Mouse (Mus musculus): ENCODE data around the gene Magi1. TPM values are rescaled to one million over a fixed set of nuclear protein-coding genes. Genes with fewer than 3 reads are reported as not detected.
A peak's percentile ranks its signal among the peaks of the same experiment; 100 is the strongest.

Gene Magi1
- polyA plus RNA-seq, 1 experiment, result not detected

- Histone ChIP-seq H3K27ac (ENCODE audit: insufficient read depth, low read depth, low read length) (no peak overlapping the region), H3K4me3 (ENCODE audit: insufficient read depth, low read length) (no peak overlapping the region), H3K4me1 (ENCODE audit: control insufficient read depth, insufficient read depth, low read length) (no peaks in the 10 kb centered on the region)
- TF ChIP-seq CTCF (IDR thresholded peaks at IDR 0.05; ENCODE audit: low read depth, low read length) (no peak), POLR2A (IDR thresholded peaks at IDR 0.05; ENCODE audit: borderline replicate concordance, low read depth, low read length) (no peak)
These were observed 51.4 kb downstream of the Magi1 start for GRCm38 (mm10) chr6:94232243-94232785.

GRCm38 (mm10) chr6:94231831-94232230, 51.9 kb downstream of the Magi1 start:
- TF ChIP-seq POLR2A (IDR thresholded peaks at IDR 0.05; ENCODE audit: borderline replicate concordance, low read depth, low read length) (no peak), CTCF (IDR thresholded peaks at IDR 0.05; ENCODE audit: low read depth, low read length) (no peak)
- H3K4me3 ChIP-seq (ENCODE audit: insufficient read depth, low read length), result no peak overlapping the region
- no peaks in the 10 kb centered on the region for H3K4me1 ChIP-seq (ENCODE audit: control insufficient read depth, insufficient read depth, low read length)
- H3K27ac ChIP-seq (ENCODE audit: insufficient read depth, low read depth, low read length), result no peak overlapping the region

GRCm38 (mm10) chr6:94231367-94231766, 52.4 kb downstream of the Magi1 start:
- Histone ChIP-seq H3K4me3 (ENCODE audit: insufficient read depth, low read length) (no peak overlapping the region), H3K4me1 (ENCODE audit: control insufficient read depth, insufficient read depth, low read length) (no peaks in the 10 kb centered on the region), H3K27ac (ENCODE audit: insufficient read depth, low read depth, low read length) (no peak overlapping the region)
- no peak for TF ChIP-seq POLR2A (IDR thresholded peaks at IDR 0.05; ENCODE audit: borderline replicate concordance, low read depth, low read length)
- no peak for TF ChIP-seq CTCF (IDR thresholded peaks at IDR 0.05; ENCODE audit: low read depth, low read length)

GRCm38 (mm10) chr6:94230918-94231317, 52.8 kb downstream of the Magi1 start:
- Histone ChIP-seq H3K4me3 (ENCODE audit: insufficient read depth, low read length) (no peak overlapping the region), H3K27ac (ENCODE audit: insufficient read depth, low read depth, low read length) (no peak overlapping the region), H3K4me1 (ENCODE audit: control insufficient read depth, insufficient read depth, low read length) (no peaks in the 10 kb centered on the region)
- no peak for TF ChIP-seq CTCF (IDR thresholded peaks at IDR 0.05; ENCODE audit: low read depth, low read length)
- no peak for TF ChIP-seq POLR2A (IDR thresholded peaks at IDR 0.05; ENCODE audit: borderline replicate concordance, low read depth, low read length)

- TF ChIP-seq CTCF (IDR thresholded peaks at IDR 0.05; ENCODE audit: low read depth, low read length) (no peak), POLR2A (IDR thresholded peaks at IDR 0.05; ENCODE audit: borderline replicate concordance, low read depth, low read length) (no peak)
- peaks cover 2% of the 10 kb centered on the region; the same call in 1 of the 2 replicates for H3K4me1 ChIP-seq (ENCODE audit: control insufficient read depth, insufficient read depth, low read length)
- H3K4me3 ChIP-seq (ENCODE audit: insufficient read depth, low read length), result no peak overlapping the region
- H3K27ac ChIP-seq (ENCODE audit: insufficient read depth, low read depth, low read length), result no peak overlapping the region
These were observed 53.6 kb downstream of the Magi1 start for GRCm38 (mm10) chr6:94230129-94230528.

GRCm38 (mm10) chr6:94226262-94226661, 57.5 kb downstream of the Magi1 start:
- no peak overlapping the region for H3K4me3 ChIP-seq (ENCODE audit: insufficient read depth, low read length)

GRCm38 (mm10) chr6:94225832-94226231, 57.9 kb downstream of the Magi1 start:
- no peak overlapping the region for H3K27ac ChIP-seq (ENCODE audit: insufficient read depth, low read depth, low read length)
- H3K4me3 ChIP-seq (ENCODE audit: insufficient read depth, low read length), result no peak overlapping the region
- peaks cover 5% of the 10 kb centered on the region for H3K4me1 ChIP-seq (ENCODE audit: control insufficient read depth, insufficient read depth, low read length)
- TF ChIP-seq CTCF (IDR thresholded peaks at IDR 0.05; ENCODE audit: low read depth, low read length) (no peak), POLR2A (IDR thresholded peaks at IDR 0.05; ENCODE audit: borderline replicate concordance, low read depth, low read length) (no peak)

More at GRCm38 (mm10) chr6:94226262-94226661, 57.5 kb downstream of the Magi1 start:
- TF ChIP-seq CTCF (IDR thresholded peaks at IDR 0.05; ENCODE audit: low read depth, low read length) (no peak), POLR2A (IDR thresholded peaks at IDR 0.05; ENCODE audit: borderline replicate concordance, low read depth, low read length) (no peak)
- no peak overlapping the region for H3K27ac ChIP-seq (ENCODE audit: insufficient read depth, low read depth, low read length)
- peaks cover 5% of the 10 kb centered on the region for H3K4me1 ChIP-seq (ENCODE audit: control insufficient read depth, insufficient read depth, low read length)

- no peak for TF ChIP-seq CTCF (IDR thresholded peaks at IDR 0.05; ENCODE audit: low read depth, low read length)
- no peak for TF ChIP-seq POLR2A (IDR thresholded peaks at IDR 0.05; ENCODE audit: borderline replicate concordance, low read depth, low read length)
- H3K4me1 ChIP-seq (ENCODE audit: control insufficient read depth, insufficient read depth, low read length), result peaks cover 5% of the 10 kb centered on the region
- H3K27ac ChIP-seq (ENCODE audit: insufficient read depth, low read depth, low read length), result no peak overlapping the region
- H3K4me3 ChIP-seq (ENCODE audit: insufficient read depth, low read length), result no peak overlapping the region
These were observed 58.6 kb downstream of the Magi1 start for GRCm38 (mm10) chr6:94225091-94225490.

GRCm38 (mm10) chr6:94222253-94222652, 61.5 kb downstream of the Magi1 start:
- H3K4me1 ChIP-seq (ENCODE audit: control insufficient read depth, insufficient read depth, low read length), result peaks cover 5% of the 10 kb centered on the region
- peak overlapping the region; percentile 10; the same call in 1 of the 2 replicates for H3K4me3 ChIP-seq (ENCODE audit: insufficient read depth, low read length)
- no peak for TF ChIP-seq CTCF (IDR thresholded peaks at IDR 0.05; ENCODE audit: low read depth, low read length)
- no peak for TF ChIP-seq POLR2A (IDR thresholded peaks at IDR 0.05; ENCODE audit: borderline replicate concordance, low read depth, low read length)
- peak overlapping the region; percentile 66 for H3K27ac ChIP-seq (ENCODE audit: insufficient read depth, low read depth, low read length)

- Histone ChIP-seq H3K4me1 (ENCODE audit: control insufficient read depth, insufficient read depth, low read length) (peaks cover 5% of the 10 kb centered on the region), H3K4me3 (ENCODE audit: insufficient read depth, low read length) (peak overlapping the region; percentile 10; the same call in 1 of the 2 replicates), H3K27ac (ENCODE audit: insufficient read depth, low read depth, low read length) (peak overlapping the region; percentile 66)
- TF ChIP-seq CTCF (IDR thresholded peaks at IDR 0.05; ENCODE audit: low read depth, low read length) (no peak), POLR2A (IDR thresholded peaks at IDR 0.05; ENCODE audit: borderline replicate concordance, low read depth, low read length) (no peak)
These were observed 62.0 kb downstream of the Magi1 start for GRCm38 (mm10) chr6:94221750-94222149.

Data from bone marrow macrophage, adult 2 months (primary cell).